Mouse (Mus musculus) heart, adult 2 months (tissue): Measurements from ENCODE around the gene Map3k10.

Experiments
- CTCF ChIP-seq: fragments of 200-600 bp; IDR thresholded peaks from 2 replicates; pipeline ENCODE4 v1.8.1; 2022; ENCODE audit warnings: antibody characterized with exemption, mild to moderate bottlenecking, moderate library complexity
- POLR2A ChIP-seq: fragments of 200-500 bp; IDR thresholded peaks from 2 replicates; pipeline ENCODE4 v1.6.1; 2011; ENCODE audit warnings: mild to moderate bottlenecking, low read depth, low read length, control low read depth; ENCODE audit not compliant: insufficient read depth

- peak; percentile 72 for TF ChIP-seq CTCF
- TF ChIP-seq POLR2A: no peak
These were observed 19.7 kb downstream of the Map3k10 start for GRCm38 (mm10) chr7:27654607-27655276.
